Mouse (Mus musculus): ENCODE results near the gene Iqsec1. TPM values are rescaled to one million over a fixed set of nuclear protein-coding genes. Genes with fewer than 3 reads are reported as not detected.
A peak's percentile ranks its signal among the peaks of the same experiment; 100 is the strongest.
"Not testable (repeated sequence)": the region's sequence is repeated elsewhere in the genome, so short reads cannot be mapped to it uniquely, and the experiment has no call there.

Gene Iqsec1
- total RNA-seq, 2 experiments from 2014 or later, result 108 to 109 TPM

GRCm38 (mm10) chr6:90650634-90651033 lies 337.9 kb downstream of the Iqsec1 start:
- intact Hi-C loops (cut with DNase I), result loop anchor here (5.0 to 10.0 kb wide), 2 partner anchors 43 to 154 kb away; no protein-coding TSS in a partner anchor
- no peak for DNase-seq

DNA sequence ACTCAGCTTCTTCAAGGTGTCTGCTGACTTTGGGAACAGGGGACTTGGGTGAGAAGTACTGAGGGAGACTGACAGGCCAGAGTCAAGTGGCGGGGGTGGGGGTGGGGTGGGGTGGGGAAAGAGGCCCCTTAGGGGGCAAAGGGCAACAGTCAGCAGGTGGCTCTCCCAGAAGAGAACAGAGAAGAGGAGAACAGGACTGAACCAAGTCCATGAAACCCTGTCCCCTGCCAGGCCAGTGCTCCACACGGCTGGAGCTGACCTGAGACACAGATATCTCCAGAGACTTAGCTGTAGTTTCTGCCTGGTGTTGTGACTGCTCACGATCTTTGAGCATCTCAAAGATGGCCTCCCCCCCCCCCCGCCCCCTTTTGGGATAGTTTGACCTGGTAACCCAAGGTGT lies 339.2 kb downstream of the Iqsec1 start:
- no peak for DNase-seq
- intact Hi-C loops (cut with DNase I), result no loop called here

- DNase-seq, result no peak
- intact Hi-C loops (cut with DNase I), result no loop called here
Measured at GRCm38 (mm10) chr6:90648391-90648790, 340.1 kb downstream of the Iqsec1 start.

DNA sequence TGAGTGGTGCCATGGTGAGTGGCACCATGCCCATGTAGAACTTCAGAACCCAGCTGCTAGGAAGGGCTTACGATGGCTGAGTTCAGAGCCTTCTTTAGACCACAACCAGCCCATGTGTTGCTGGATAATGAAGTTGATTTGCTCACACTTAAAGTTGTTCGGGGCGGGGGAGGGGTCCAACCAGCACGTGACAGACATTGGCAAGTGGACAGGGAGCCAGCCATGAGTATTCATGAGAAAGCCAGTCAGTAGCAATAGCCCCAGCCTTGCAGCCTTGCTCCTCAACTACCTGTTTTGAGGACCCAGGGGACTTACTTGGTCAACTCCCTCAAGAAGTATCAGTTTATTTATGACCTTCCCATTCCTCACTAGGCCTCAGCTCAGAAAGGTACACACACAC lies 343.5 kb downstream of the Iqsec1 start:
- intact Hi-C loops (cut with DNase I), result no loop called here
- DNase-seq, result no peak

DNA sequence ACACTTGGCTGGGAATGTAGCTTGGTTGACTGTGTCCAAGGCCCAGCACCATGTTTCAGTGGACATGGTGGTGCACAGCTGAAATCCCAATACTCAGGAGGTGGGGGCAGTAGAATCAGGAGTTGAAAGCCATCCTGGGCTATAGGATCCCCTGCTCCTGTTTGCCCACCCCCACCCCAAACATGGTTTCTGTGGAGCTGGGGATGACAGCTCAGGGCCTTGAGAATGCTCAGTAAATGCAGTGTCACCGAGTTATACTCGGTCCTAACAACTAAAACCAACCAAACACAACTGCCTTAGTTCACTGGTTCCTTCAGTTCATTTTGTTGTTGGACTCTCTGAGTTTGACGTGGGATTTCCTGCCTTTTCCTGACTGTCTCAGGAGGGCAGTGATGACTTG lies 345.4 kb downstream of the Iqsec1 start:
- intact Hi-C loops (cut with DNase I), result no loop called here
- no peak for DNase-seq

DNA sequence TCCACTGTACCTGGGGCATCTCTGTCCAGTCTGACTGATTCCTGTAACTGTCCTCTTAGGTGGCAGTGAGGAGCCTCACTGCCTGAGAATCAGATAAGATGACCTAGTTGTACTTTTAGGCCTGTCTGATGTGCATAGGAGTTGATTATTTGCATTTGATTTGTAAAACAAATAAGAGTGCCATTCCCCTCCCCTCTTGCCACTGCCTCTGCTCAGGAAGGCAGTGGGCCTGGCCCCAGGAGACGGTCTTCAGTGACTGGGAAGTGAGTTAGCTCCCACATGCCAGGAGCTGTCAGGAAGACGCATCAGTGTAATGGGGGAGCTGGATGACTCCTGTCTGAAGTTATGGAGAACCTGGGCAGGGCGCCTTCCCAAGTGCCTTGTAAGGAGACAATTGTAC lies 352.9 kb downstream of the Iqsec1 start:
- intact Hi-C loops (cut with DNase I), result no loop called here
- DNase-seq, result no peak

- no peak for DNase-seq
- intact Hi-C loops (cut with DNase I), result no loop called here
Measured at GRCm38 (mm10) chr6:90635081-90635480, 353.4 kb downstream of the Iqsec1 start.

- intact Hi-C loops (cut with DNase I); DNase-seq: not testable (repeated sequence)
Measured at GRCm38 (mm10) chr6:90632526-90632925, 356.0 kb downstream of the Iqsec1 start.

DNA sequence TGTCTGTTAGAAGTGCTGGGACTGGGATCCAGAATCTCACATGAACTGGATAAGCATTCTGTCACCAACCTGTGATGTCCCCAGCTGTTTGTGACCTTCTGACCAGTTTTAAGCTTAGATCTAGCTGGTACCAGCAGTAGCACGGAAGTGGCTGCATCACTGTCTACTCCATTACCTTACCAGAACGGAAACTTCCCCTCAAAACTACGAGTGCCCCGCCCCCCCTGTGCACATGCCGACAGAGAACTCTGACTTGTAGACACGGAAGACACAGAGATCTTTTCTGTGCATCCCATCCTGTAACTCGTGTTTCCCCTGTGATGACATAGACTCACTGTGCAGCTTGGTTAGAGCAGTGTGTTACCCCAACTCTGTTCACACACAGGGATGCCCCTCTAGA lies 358.1 kb downstream of the Iqsec1 start:
- DNase-seq, result no peak
- intact Hi-C loops (cut with DNase I), result loop anchor here (2.0 kb wide), 1 partner anchor 22 kb away; no protein-coding TSS in a partner anchor

GRCm38 (mm10) chr6:90629506-90629905 lies 359.0 kb downstream of the Iqsec1 start:
- intact Hi-C loops (cut with DNase I), result no loop called here
- DNase-seq, result no peak

- DNase-seq, result no peak
- intact Hi-C loops (cut with DNase I), result no loop called here
Measured at GRCm38 (mm10) chr6:90627556-90627955, 360.9 kb downstream of the Iqsec1 start.

DNA sequence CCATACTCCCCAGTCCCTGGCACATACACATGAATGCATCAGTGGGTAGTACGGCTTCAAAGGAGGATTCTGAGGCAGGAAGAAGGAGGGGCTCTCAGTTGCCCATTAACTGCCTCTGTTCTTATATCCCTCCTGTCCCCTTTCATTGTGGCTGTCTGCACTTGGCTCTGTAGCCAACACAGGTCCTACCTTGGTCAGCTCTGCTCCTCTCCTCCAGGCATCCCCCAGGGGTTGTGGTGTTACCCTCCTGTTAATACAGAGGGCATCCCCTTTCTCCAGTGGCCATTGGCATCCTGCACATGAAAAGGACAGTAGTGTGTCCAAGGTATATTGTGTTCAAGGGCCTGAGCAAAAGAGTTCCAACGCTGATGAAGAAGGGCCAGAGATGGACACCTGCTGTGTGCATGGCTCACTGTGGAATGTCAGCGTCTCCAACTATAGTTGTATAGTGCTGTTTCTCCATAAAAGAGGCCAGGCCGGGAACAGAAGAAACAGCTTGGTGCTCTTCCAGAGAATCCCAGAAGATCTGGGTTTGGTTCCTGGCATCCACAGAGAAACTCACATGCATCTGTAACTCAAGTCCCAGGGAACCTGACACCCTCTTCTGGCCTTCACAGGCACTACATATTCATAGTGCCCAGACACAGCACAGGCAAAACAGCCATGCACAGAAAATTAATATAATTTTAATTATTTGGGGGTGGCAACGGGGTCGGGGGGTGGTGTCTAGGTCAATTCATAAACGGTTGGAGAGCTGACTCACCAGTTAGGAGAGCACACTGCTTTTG lies 363.1 kb downstream of the Iqsec1 start:
- DNase-seq, result no peak
- intact Hi-C loops (cut with DNase I), result no loop called here

DNA sequence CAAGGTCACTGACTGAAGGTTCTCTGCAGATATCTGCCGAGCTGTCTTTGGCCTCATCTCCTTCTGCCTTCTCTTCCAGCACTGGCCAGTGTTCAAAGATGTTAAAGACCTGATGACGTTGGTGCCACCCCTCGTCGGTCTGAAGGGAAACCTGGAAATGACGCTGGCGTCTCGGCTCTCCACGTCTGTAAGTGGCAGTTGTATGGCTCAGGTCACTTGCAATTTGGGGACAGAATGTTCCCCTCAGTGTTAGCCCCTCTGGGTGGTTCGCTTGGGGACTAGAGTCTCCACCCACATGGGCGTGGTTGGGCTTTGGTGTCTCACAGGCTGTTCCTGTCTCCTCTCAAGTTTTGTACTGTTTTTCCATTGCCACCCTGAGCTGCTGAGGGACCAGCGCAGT lies 363.8 kb downstream of the Iqsec1 start:
- DNase-seq, result peak in 1 of 2 experiments; percentile 47
- intact Hi-C loops (cut with DNase I), result no loop called here

- intact Hi-C loops (cut with DNase I), result no loop called here
- peak; percentile 77 to 80 for DNase-seq
Measured at GRCm38 (mm10) chr6:90624184-90624583, 364.3 kb downstream of the Iqsec1 start.

DNA sequence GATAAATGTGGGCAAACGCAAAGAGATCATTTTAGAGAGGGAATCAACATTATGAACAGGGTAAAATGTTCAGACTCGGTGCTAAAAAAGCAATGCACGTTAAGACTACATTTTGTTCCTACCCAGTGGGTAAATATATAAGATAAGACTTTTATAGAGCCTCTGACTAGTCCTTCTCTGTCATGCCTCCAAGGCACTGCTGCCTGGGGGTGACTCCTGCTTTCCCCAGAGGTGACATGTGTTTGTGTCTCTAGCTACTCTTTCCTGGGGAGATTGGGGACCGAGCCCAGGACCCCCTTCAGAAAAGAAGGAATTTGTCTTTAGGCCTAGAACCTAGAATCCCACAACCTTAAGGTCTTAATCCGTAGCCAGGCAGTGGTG lies 365.0 kb downstream of the Iqsec1 start:
- no peak for DNase-seq
- intact Hi-C loops (cut with DNase I), result no loop called here

GRCm38 (mm10) chr6:90622758-90623455 lies 365.6 kb downstream of the Iqsec1 start:
- DNase-seq, result no peak
- intact Hi-C loops (cut with DNase I), result no loop called here

GRCm38 (mm10) chr6:90621584-90621890 lies 366.9 kb downstream of the Iqsec1 start:
- intact Hi-C loops (cut with DNase I), result no loop called here
- DNase-seq, result no peak

GRCm38 (mm10) chr6:90620791-90621583 lies 367.5 kb downstream of the Iqsec1 start:
- intact Hi-C loops (cut with DNase I), result no loop called here

GRCm38 (mm10) chr6:90619936-90620335 lies 368.5 kb downstream of the Iqsec1 start:
- no peak for DNase-seq
- intact Hi-C loops (cut with DNase I), result no loop called here

More at GRCm38 (mm10) chr6:90620791-90621583, 367.5 kb downstream of the Iqsec1 start:
- no peak for DNase-seq

- intact Hi-C loops (cut with DNase I), result no loop called here
- DNase-seq, result peak; percentile 27 to 52
Measured at GRCm38 (mm10) chr6:90618821-90619636, 369.5 kb downstream of the Iqsec1 start.
